Mouse (Mus musculus) left cerebral cortex, postnatal 14 days (tissue): ENCODE measurements around the gene Zfp385c. TPM values are rescaled to one million over a fixed set of nuclear protein-coding genes. Genes with fewer than 3 reads are reported as not detected.

Source experiments
- DNase-seq, 2 experiments: peaks; one replicate each; pipeline ENCODE4 v3.0.0; 2021 to 2022; ENCODE audit warnings: low spot score in 2 of 2, mixed read lengths in 1 of 2
- intact Hi-C: fragments of 180-260 bp; cut with DNase I; formaldehyde crosslinking; loops from one replicate; pipeline ENCODE4 v1.15.1; 2025
- long read RNA-seq, 2 experiments: library from polyadenylated mRNA; stranded (forward); transcript quantifications; one replicate each; pipeline ENCODE4 v2.0.0; 2021
- total RNA-seq, 2 experiments: library from RNA; stranded (reverse); gene quantifications; 2 replicates each; pipeline ENCODE4 v1.2.3; 2021

Zfp385c gene
- total RNA-seq = under 1 TPM; 0.19 to 0.33 TPM
- long read RNA-seq, experiment 1 = 0 reads
- long read RNA-seq, experiment 2 = 0 reads

- no peak for DNase-seq
- intact Hi-C loops = no loop called here
Observed at GRCm38 (mm10) chr11:100692164-100692616, at the start of gene Zfp385c. TSS of gene Zfp385c (minus strand) at chr11:100692455.

GRCm38 (mm10) chr11:100741348-100741747 is 49.1 kb upstream of the Zfp385c start:
- intact Hi-C loops = no loop called here
- no peak for DNase-seq

GRCm38 (mm10) chr11:100738749-100739148 is 46.5 kb upstream of the Zfp385c start:
- DNase-seq = no peak
- intact Hi-C loops = no loop called here

GRCm38 (mm10) chr11:100738066-100738604 is 45.9 kb upstream of the Zfp385c start, which contains the start of gene Rab5c:
TSS of gene Rab5c (minus strand) at chr11:100738215.
- DNase-seq = peak; percentile 98 to 99
- intact Hi-C loops = no loop called here

GRCm38 (mm10) chr11:100737105-100737733 is 45.0 kb upstream of the Zfp385c start:
- no peak for DNase-seq
- intact Hi-C loops = no loop called here

- intact Hi-C loops = no loop called here
- no peak for DNase-seq
Observed at GRCm38 (mm10) chr11:100736746-100737080, 44.5 kb upstream of the Zfp385c start.

- intact Hi-C loops = no loop called here
- no peak for DNase-seq
Observed at GRCm38 (mm10) chr11:100735954-100736745, 43.9 kb upstream of the Zfp385c start.

GRCm38 (mm10) chr11:100735134-100735865 is 43.0 kb upstream of the Zfp385c start:
- no peak for DNase-seq
- intact Hi-C loops = no loop called here

- no peak for DNase-seq
- intact Hi-C loops = no loop called here
Observed at GRCm38 (mm10) chr11:100730477-100731205, 38.4 kb upstream of the Zfp385c start.

GRCm38 (mm10) chr11:100729976-100730375 is 37.7 kb upstream of the Zfp385c start:
- no peak for DNase-seq
- intact Hi-C loops = no loop called here

- DNase-seq = no peak
- intact Hi-C loops = no loop called here
Observed at GRCm38 (mm10) chr11:100728601-100729000, 36.3 kb upstream of the Zfp385c start.

GRCm38 (mm10) chr11:100727201-100727600 is 34.9 kb upstream of the Zfp385c start:
- no peak for DNase-seq
- intact Hi-C loops = no loop called here

GRCm38 (mm10) chr11:100724919-100725512 is 32.8 kb upstream of the Zfp385c start:
- intact Hi-C loops = no loop called here
- no peak for DNase-seq

GRCm38 (mm10) chr11:100722493-100723028 is 30.3 kb upstream of the Zfp385c start:
- intact Hi-C loops = no loop called here

GRCm38 (mm10) chr11:100721776-100722492 is 29.7 kb upstream of the Zfp385c start:
- intact Hi-C loops = no loop called here
- DNase-seq = no peak

More at GRCm38 (mm10) chr11:100722493-100723028, 30.3 kb upstream of the Zfp385c start:
- no peak for DNase-seq

GRCm38 (mm10) chr11:100721254-100721653 is 29.0 kb upstream of the Zfp385c start:
- intact Hi-C loops = no loop called here
- DNase-seq = no peak

GRCm38 (mm10) chr11:100720345-100720744 is 28.1 kb upstream of the Zfp385c start:
- intact Hi-C loops = no loop called here
- no peak for DNase-seq

- intact Hi-C loops = loop anchor here (10.0 kb wide), 1 partner anchor 235 kb away; no protein-coding TSS in a partner anchor
- DNase-seq = no peak
Observed at GRCm38 (mm10) chr11:100719893-100720292, 27.6 kb upstream of the Zfp385c start.
